Mouse (Mus musculus): ENCODE data around the gene Nup93.

Gene Nup93

DNA sequence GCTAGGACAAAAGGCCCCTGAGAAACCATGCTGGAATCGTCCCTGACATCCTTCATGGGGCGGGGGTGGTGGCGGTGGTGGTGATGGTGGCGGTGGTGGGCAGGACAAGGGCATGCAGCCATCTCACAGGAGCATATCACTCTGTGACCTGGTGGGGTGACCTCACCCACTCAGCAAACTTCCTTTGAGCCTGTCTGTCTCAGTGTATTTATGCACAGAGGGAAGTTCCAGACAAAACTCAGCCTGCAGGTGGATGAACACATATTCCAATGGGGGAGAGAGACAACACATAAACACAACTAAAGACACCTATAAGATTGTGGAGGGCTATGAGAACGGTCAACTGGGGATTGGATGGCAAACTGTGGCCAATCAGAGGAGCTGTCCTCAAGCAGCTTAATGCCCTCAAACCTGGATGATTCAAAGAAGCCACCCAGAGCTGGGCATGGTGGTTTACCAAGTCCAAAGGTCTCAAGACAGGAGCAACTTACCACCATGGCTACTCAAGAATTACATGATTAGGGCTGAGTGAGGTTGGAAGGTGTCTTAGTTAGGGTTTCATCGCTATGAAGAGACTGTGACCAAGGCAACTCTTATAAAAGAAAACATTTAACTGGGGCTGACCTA lies 150.4 kb downstream of the Nup93 start:
- no peaks in the 10 kb centered on the region for H3K27me3 ChIP-seq (ENCODE audit: control insufficient read depth, insufficient read depth, low read length, poor library complexity, severe bottlenecking)
- no peak for DNase-seq (ENCODE audit: low read depth, low spot score)
- H3K36me3 ChIP-seq (ENCODE audit: control insufficient read depth, insufficient read depth, low read length, poor library complexity, severe bottlenecking), result no peaks in the 10 kb centered on the region; the same call in 1 of the 2 replicates

DNA sequence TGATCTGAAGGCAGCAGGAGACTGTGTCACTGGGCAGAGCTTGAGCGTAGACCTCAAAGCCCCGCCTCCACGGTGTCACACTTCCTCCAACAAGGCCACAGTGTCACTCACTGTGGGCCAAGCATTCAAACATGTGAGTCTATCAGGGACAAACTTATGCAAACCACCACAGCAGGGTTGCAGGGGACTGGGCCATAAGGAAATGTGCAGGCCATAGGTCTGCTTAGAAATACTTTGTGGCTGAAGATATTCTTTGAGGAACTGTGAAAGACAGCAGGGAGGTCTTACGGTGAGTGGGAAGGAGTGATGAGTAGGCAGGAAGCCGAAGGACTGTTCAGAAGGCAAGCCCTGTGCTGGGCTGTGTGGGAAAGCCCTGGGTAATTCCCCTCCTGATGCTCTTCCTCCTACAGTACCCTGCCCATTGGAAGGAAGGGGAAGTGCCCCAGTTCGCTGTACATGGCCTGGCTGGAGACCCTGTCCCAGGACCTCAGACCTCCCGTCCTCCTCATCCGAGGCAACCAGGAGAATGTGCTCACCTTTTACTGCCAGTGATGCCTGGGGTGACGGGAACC lies 151.1 kb downstream of the Nup93 start:
- no peaks in the 10 kb centered on the region for H3K27me3 ChIP-seq (ENCODE audit: control insufficient read depth, insufficient read depth, low read length, poor library complexity, severe bottlenecking)
- peak; percentile 94 for DNase-seq (ENCODE audit: low read depth, low spot score)

More for the DNA sequence above, 151.1 kb downstream of the Nup93 start:
- no peaks in the 10 kb centered on the region; the same call in 1 of the 2 replicates for H3K36me3 ChIP-seq (ENCODE audit: control insufficient read depth, insufficient read depth, low read length, poor library complexity, severe bottlenecking)
